16 mouse cellular contexts compared by ENCODE assay signal in the genomic region with DNA sequence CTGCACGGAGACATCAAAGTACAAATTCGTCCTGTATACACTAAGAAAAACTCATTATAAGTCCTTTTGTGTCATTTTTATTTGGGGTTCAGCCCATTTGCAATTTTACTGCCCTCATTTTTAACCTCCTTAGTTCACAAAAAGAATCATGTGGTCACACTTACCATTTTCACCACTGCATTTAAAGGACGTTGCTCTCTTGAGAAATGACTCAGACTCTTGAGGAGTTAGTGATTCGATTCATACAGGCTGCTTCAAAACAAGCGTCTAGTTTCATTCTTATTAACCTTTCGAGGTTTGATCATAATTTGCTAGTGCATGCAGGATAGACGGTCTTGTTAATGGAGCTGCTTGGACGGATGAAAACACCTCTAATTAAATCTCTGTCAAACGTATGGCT.
"Had no signal": no experiment of that assay in that cellular context is flagged by ENCODE, and none has a peak within 500 bp of the region (broad histone marks: within the 10 kb centered on the region; RNA-seq: fewer than 3 reads in every experiment).

No protein-coding gene starts in this region.

- H3K4me3 ChIP-seq: kidney, embryonic 15.5 days; left cerebral cortex, adult 2 months; liver, embryonic 13.5 days; lung, embryonic 15.5 days; midbrain, embryonic 12.5 days had no signal

- ATAC-seq: midbrain, embryonic 16.5 days had no signal

- H3K36me3 ChIP-seq: kidney, embryonic 15.5 days; liver, embryonic 13.5 days; lung, embryonic 15.5 days; midbrain, embryonic 12.5 days had no signal

- H3K27me3 ChIP-seq: liver, embryonic 13.5 days; lung, embryonic 15.5 days; midbrain, embryonic 12.5 days had no signal

- H3K9me3 ChIP-seq: kidney, embryonic 15.5 days; liver, embryonic 13.5 days; lung, embryonic 15.5 days; midbrain, embryonic 12.5 days had no signal

- DNase-seq: kidney, adult 11 months; kidney, adult 8-10 months; kidney, postnatal 10 days; kidney, postnatal 36 days; layer of hippocampus, postnatal 36 days; left cerebral cortex, postnatal 4 days; liver, embryonic 13.5 days; lung, postnatal 4 days; right cerebral cortex, postnatal 4 days; thymus, adult 18-20 months; thymus, postnatal 36 days had no signal

- H3K4me1 ChIP-seq: liver, embryonic 13.5 days had no signal

- H3K4me2 ChIP-seq: kidney, embryonic 15.5 days; liver, embryonic 13.5 days; lung, embryonic 15.5 days; midbrain, embryonic 12.5 days had no signal

- H3K9ac ChIP-seq: kidney, embryonic 15.5 days; liver, embryonic 13.5 days; lung, embryonic 15.5 days; midbrain, embryonic 12.5 days had no signal

- H3K27ac ChIP-seq: kidney, embryonic 15.5 days; left cerebral cortex, adult 2 months; liver, embryonic 13.5 days; lung, embryonic 15.5 days; midbrain, embryonic 12.5 days had no signal
